Mouse (Mus musculus): Measurements from ENCODE around the gene Tmem190.

Tmem190 gene

GRCm38 (mm10) chr7:4782759-4783158, at the start of gene Tmem190, which contains the start of gene Il11:
TSS of gene Tmem190 (plus strand) at chr7:4782937.
TSS of gene Il11 (minus strand) at chr7:4782859.
- no peak for DNase-seq

GRCm38 (mm10) chr7:4732968-4733392, 49.8 kb upstream of the Tmem190 start:
- DNase-seq: peak; percentile 70

GRCm38 (mm10) chr7:4739041-4739543, 43.6 kb upstream of the Tmem190 start:
- DNase-seq: no peak

- DNase-seq: peak; percentile 100
Measured at GRCm38 (mm10) chr7:4739544-4740275, 43.0 kb upstream of the Tmem190 start, which contains the start of gene Kmt5c. TSS of gene Kmt5c (plus strand) at chr7:4740115.

- no peak for DNase-seq
Measured at GRCm38 (mm10) chr7:4740309-4740727, 42.4 kb upstream of the Tmem190 start.

- peak; percentile 88 for DNase-seq
Measured at GRCm38 (mm10) chr7:4741151-4741550, 41.6 kb upstream of the Tmem190 start.

- DNase-seq: no peak
Measured at GRCm38 (mm10) chr7:4741672-4742481, 40.9 kb upstream of the Tmem190 start.

- DNase-seq: no peak
Measured at GRCm38 (mm10) chr7:4742482-4742819, 40.3 kb upstream of the Tmem190 start.

- DNase-seq: no peak
Measured at GRCm38 (mm10) chr7:4743354-4743753, 39.4 kb upstream of the Tmem190 start.

- no peak for DNase-seq
Measured at GRCm38 (mm10) chr7:4744886-4745285, 37.9 kb upstream of the Tmem190 start.

GRCm38 (mm10) chr7:4746326-4746980, 36.3 kb upstream of the Tmem190 start:
- DNase-seq: no peak

- no peak for DNase-seq
Measured at GRCm38 (mm10) chr7:4747156-4747899, 35.4 kb upstream of the Tmem190 start.

GRCm38 (mm10) chr7:4748321-4748720, 34.4 kb upstream of the Tmem190 start:
- no peak for DNase-seq

- no peak for DNase-seq
Measured at GRCm38 (mm10) chr7:4749169-4749568, 33.6 kb upstream of the Tmem190 start.

GRCm38 (mm10) chr7:4751971-4752820, 30.5 kb upstream of the Tmem190 start:
- peak; percentile 68 for DNase-seq

GRCm38 (mm10) chr7:4752821-4753570, 29.7 kb upstream of the Tmem190 start, which contains the start of gene Cox6b2:
TSS of gene Cox6b2 (minus strand) at chr7:4753094.
- DNase-seq: peak; percentile 80

GRCm38 (mm10) chr7:4759670-4760069, 23.1 kb upstream of the Tmem190 start:
- DNase-seq: no peak

GRCm38 (mm10) chr7:4764946-4765710, 17.6 kb upstream of the Tmem190 start:
- no peak for DNase-seq

- no peak for DNase-seq
Measured at GRCm38 (mm10) chr7:4771202-4771601, 11.5 kb upstream of the Tmem190 start, which contains the start of gene Fam71e2. TSS of gene Fam71e2 (minus strand) at chr7:4771302.

- no peak for DNase-seq
Measured at GRCm38 (mm10) chr7:4776131-4776530, 6.6 kb upstream of the Tmem190 start.

Measured in kidney, adult 9 months (tissue).